Mouse (Mus musculus) kidney, embryonic 16.5 days (tissue): ENCODE data around the gene Cfap61. TPM values are rescaled to one million over a fixed set of nuclear protein-coding genes. Genes with fewer than 3 reads are reported as not detected.
"Not testable (repeated sequence)": the region's sequence is repeated elsewhere in the genome, so short reads cannot be mapped to it uniquely, and the experiment has no call there.

Experiments
- ATAC-seq: fragments of 200-750 bp; cut with Nextera tagmentation; 2 replicates; pipeline ENCODE4 v1.8.0; 2017; ENCODE audit warnings: moderate TSS enrichment; ENCODE audit not compliant: low FRiP score, low TSS enrichment
- H3K27ac ChIP-seq: fragments of 300-500 bp; sonication (generic); 2 replicates; pipeline ENCODE4 v1.5.1; 2014; ENCODE audit warnings: low read length
- H3K27me3 ChIP-seq: fragments of 300-500 bp; sonication (generic); 2 replicates; pipeline ENCODE4 v1.6.1; 2014; ENCODE audit warnings: low read length, control low read depth, mixed read lengths; ENCODE audit not compliant: insufficient read depth
- H3K36me3 ChIP-seq: fragments of 300-500 bp; sonication (generic); 2 replicates; pipeline ENCODE4 v1.6.1; 2014; ENCODE audit warnings: low read length, control low read depth, mixed read lengths; ENCODE audit not compliant: insufficient read depth
- H3K4me1 ChIP-seq: fragments of 300-500 bp; sonication (generic); 2 replicates; pipeline ENCODE4 v1.6.1; 2014; ENCODE audit warnings: low read length, control low read depth, mixed read lengths; ENCODE audit not compliant: insufficient read depth
- H3K4me2 ChIP-seq: fragments of 300-500 bp; sonication (generic); replicated peaks from 2 replicates; pipeline ENCODE4 v1.6.1; 2014; ENCODE audit warnings: low read depth, low read length
- H3K4me3 ChIP-seq: fragments of 300-500 bp; sonication (generic); 2 replicates; pipeline ENCODE4 v1.5.1; 2014; ENCODE audit warnings: mild to moderate bottlenecking, low read length
- H3K9ac ChIP-seq: fragments of 300-500 bp; sonication (generic); replicated peaks from 2 replicates; pipeline ENCODE4 v1.6.1; 2014; ENCODE audit warnings: low read length
- H3K9me3 ChIP-seq: fragments of 300-500 bp; sonication (generic); 2 replicates; pipeline ENCODE4 v1.6.1; 2016; ENCODE audit warnings: low read length, control low read depth
- WGBS: fragments of 180-500 bp; shearing (Covaris S2); extraction: QIAGEN DNeasy Blood & Tissue Kit; methylation state at CpG from one replicate; pipeline ENCODE4 v1.1.7; 2014; 5-methylcytosine and 5-hydroxymethylcytosine counted together
- polyA plus RNA-seq: library from polyadenylated mRNA; unstranded; fragments of >200 nt; fragmentation: Nextera tagmentation; extraction: Ambion mirVana; gene quantifications from 2 replicates; pipeline ENCODE4 v1.2.1, GENCODE M21; 2015

Cfap61 gene
- polyA plus RNA-seq, 1 experiment from 2014 or later, result 0.67 TPM

DNA sequence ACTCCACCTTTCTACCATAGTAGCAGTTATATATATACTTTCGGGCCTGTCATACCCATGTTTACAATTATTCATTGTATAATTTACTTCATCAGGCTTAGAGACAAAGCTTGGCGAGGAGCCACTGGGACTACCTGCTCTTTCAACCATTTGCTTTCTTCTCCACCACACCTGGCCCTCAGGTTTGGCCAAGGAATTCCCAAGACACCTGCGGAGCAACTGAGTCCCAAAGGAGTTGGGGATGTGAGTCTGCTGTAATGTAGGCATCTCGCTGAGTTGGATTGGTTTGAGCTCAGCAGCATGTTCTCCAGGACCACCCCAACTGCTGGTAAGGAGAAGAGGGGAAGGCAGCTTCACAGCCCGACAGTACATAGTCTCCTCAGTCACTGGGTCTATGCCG is 32.7 kb upstream of the Cfap61 start, which contains the start of gene Naa20:
Gene Naa20, plus strand, starts transcription at position 239 of the 400 bp plus-strand sequence.
- no peaks in the 10 kb centered on the region for H3K9me3 ChIP-seq
- ATAC-seq, result no peak
- H3K27ac ChIP-seq, result no peak within 1 kb of the TSS
- no peaks in the 10 kb centered on the region for H3K36me3 ChIP-seq
- peak within 1 kb of the TSS; percentile 87 for H3K4me3 ChIP-seq
- H3K4me1 ChIP-seq, result peaks cover 17% of the 10 kb centered on the region
- WGBS, result 86% methylated on average over 6 of the region's 6 CpGs
- H3K9ac ChIP-seq, result no peak within 1 kb of the TSS; the same call in 1 of the 2 replicates
- H3K4me2 ChIP-seq, result peak within 1 kb of the TSS; percentile 44
- H3K27me3 ChIP-seq, result no peaks in the 10 kb centered on the region

- WGBS, result under 1% methylated on average over 66 of the region's 68 CpGs
- Histone ChIP-seq H3K27ac (peak overlapping the region; percentile 95), H3K4me3 (peak overlapping the region; percentile 87), H3K4me2 (peak overlapping the region; percentile 59), H3K27me3 (no peaks in the 10 kb centered on the region), H3K9me3 (no peaks in the 10 kb centered on the region), H3K9ac (peak overlapping the region; percentile 95), H3K36me3 (no peaks in the 10 kb centered on the region), H3K4me1 (peaks cover 17% of the 10 kb centered on the region)
- peak; percentile 97 for ATAC-seq
Measured at GRCm38 (mm10) chr2:145903061-145903901, 31.3 kb upstream of the Cfap61 start.

- Histone ChIP-seq H3K27me3 (no peaks in the 10 kb centered on the region), H3K4me1 (peaks cover 17% of the 10 kb centered on the region), H3K36me3 (no peaks in the 10 kb centered on the region), H3K4me2 (peak overlapping the region; percentile 59), H3K9ac (peak overlapping the region; percentile 95), H3K27ac (peak overlapping the region; percentile 2; the same call in 1 of the 2 replicates), H3K9me3 (no peaks in the 10 kb centered on the region), H3K4me3 (peak overlapping the region; percentile 87)
- WGBS, result 19% methylated on average over 12 of the region's 12 CpGs
- 0 out of 2 replicates have a peak, but pooled peaks have one; percentile 7 for ATAC-seq
Measured at GRCm38 (mm10) chr2:145903983-145904616, 30.5 kb upstream of the Cfap61 start.

GRCm38 (mm10) chr2:145905156-145905555 is 29.4 kb upstream of the Cfap61 start:
- H3K4me1 ChIP-seq, result peaks cover 17% of the 10 kb centered on the region
- 82% methylated on average over 6 of the region's 6 CpGs for WGBS
- no peak overlapping the region for H3K9ac ChIP-seq
- no peak for ATAC-seq
- no peak overlapping the region for H3K4me2 ChIP-seq
- H3K9me3 ChIP-seq, result no peaks in the 10 kb centered on the region
- no peak overlapping the region for H3K4me3 ChIP-seq
- no peak overlapping the region for H3K27ac ChIP-seq
- no peaks in the 10 kb centered on the region for H3K27me3 ChIP-seq
- H3K36me3 ChIP-seq, result 0 out of 2 replicates have a peak, but pooled peaks cover 4% of the 10 kb centered on the region

DNA sequence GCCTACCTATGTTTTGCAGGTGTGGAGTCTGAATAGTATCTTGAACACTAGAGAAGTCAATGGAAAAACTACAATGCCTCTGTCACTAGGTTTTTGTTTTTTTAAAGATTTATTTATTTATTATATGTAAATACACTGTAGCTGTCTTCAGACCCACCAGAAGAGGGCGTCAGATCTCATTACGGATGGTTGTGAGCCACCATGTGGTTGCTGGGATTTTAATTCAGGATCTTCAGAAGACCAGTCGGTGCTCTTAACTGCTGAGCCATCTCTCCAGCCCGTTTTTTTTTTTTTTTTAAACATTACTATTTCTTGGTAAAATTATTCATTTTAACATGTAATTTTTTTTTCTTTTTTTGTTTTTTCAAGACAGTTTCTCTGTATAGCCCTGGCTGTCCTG is 28.7 kb upstream of the Cfap61 start:
- not testable (repeated sequence) for ATAC-seq, H3K36me3 ChIP-seq, H3K9me3 ChIP-seq, H3K4me3 ChIP-seq, H3K27me3 ChIP-seq, H3K9ac ChIP-seq, H3K4me2 ChIP-seq, H3K27ac ChIP-seq
- 64% methylated on average over 4 of the region's 4 CpGs for WGBS
- H3K4me1 ChIP-seq, result peaks cover 17% of the 10 kb centered on the region

GRCm38 (mm10) chr2:145920941-145921650 is 13.5 kb upstream of the Cfap61 start:
- H3K4me3 ChIP-seq, result no peak overlapping the region
- H3K27me3 ChIP-seq, result no peaks in the 10 kb centered on the region
- H3K27ac ChIP-seq, result no peak overlapping the region
- no peak overlapping the region for H3K4me2 ChIP-seq
- H3K4me1 ChIP-seq, result no peaks in the 10 kb centered on the region
- H3K9me3 ChIP-seq, result no peaks in the 10 kb centered on the region
- peaks cover 48% of the 10 kb centered on the region for H3K36me3 ChIP-seq
- no peak for ATAC-seq
- H3K9ac ChIP-seq, result no peak overlapping the region
- WGBS, result 82% methylated on average over 8 of the region's 8 CpGs

DNA sequence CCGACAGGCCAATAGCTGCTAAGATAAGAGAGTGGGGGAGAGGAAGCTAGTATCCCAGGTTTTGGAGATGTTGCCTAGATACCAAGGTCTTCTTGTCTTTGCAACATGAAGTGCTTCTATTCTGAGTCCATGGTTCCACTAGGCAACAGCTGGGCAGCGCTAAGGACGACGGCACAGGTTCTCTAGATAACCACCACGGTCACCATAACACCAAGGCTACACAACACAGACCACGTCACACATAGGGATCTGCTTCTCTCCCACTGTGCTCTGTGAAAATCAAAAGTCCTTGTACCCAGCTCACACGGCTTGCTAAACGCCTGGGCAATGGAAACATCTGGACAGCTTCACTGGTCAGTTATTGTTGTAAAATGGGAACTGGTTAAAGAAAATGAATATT is 2.4 kb downstream of the Cfap61 start:
- no peak overlapping the region for H3K27ac ChIP-seq
- H3K27me3 ChIP-seq, result no peaks in the 10 kb centered on the region
- no peak overlapping the region for H3K4me2 ChIP-seq
- 79% methylated on average over 8 of the region's 8 CpGs for WGBS
- no peak overlapping the region for H3K9ac ChIP-seq
- H3K4me1 ChIP-seq, result peaks cover 10% of the 10 kb centered on the region
- peaks cover 1% of the 10 kb centered on the region; the same call in 1 of the 2 replicates for H3K36me3 ChIP-seq
- no peak for ATAC-seq
- H3K4me3 ChIP-seq, result no peak overlapping the region
- no peaks in the 10 kb centered on the region for H3K9me3 ChIP-seq

GRCm38 (mm10) chr2:145941403-145941802 is 6.8 kb downstream of the Cfap61 start:
- no peak overlapping the region for H3K4me2 ChIP-seq
- H3K27me3 ChIP-seq, result no peaks in the 10 kb centered on the region
- no peaks in the 10 kb centered on the region for H3K9me3 ChIP-seq
- no peaks in the 10 kb centered on the region for H3K36me3 ChIP-seq
- no peak for ATAC-seq
- no peaks in the 10 kb centered on the region for H3K4me1 ChIP-seq
- H3K27ac ChIP-seq, result no peak overlapping the region
- H3K9ac ChIP-seq, result no peak overlapping the region
- H3K4me3 ChIP-seq, result no peak overlapping the region
- WGBS, result 59% methylated on average over 3 of the region's 3 CpGs

DNA sequence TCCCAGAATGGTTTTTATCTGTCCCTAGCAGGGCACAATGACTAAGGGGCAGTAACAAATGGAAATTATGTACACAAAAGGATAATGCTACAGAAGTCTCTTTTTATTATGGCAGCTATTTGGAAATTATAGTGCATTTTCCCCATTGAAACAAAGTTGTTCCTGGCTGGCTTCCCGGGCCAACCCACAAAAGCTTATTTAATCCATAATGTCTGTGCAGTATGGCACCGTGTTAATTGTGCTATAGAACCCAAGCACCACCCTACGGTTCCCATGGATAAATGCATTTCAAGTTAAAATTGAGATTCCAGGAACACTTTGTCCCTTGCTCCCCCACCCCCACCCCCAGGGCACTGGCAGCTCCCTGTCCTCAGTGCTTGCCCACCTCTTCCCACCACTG is 9.7 kb downstream of the Cfap61 start:
- H3K27me3 ChIP-seq, result no peaks in the 10 kb centered on the region
- H3K9ac ChIP-seq, result no peak overlapping the region
- no peak overlapping the region for H3K4me2 ChIP-seq
- H3K9me3 ChIP-seq, result no peaks in the 10 kb centered on the region
- no peak overlapping the region for H3K27ac ChIP-seq
- H3K4me1 ChIP-seq, result no peaks in the 10 kb centered on the region
- H3K36me3 ChIP-seq, result no peaks in the 10 kb centered on the region
- WGBS, result 90% methylated on average over 3 of the region's 3 CpGs
- ATAC-seq, result no peak
- no peak overlapping the region for H3K4me3 ChIP-seq
